Mouse (Mus musculus) adrenal gland, postnatal 10 days (tissue): Measurements from ENCODE around the gene Rasd1. TPM values are rescaled to one million over a fixed set of nuclear protein-coding genes. Genes with fewer than 3 reads are reported as not detected.
"Not testable (repeated sequence)": the region's sequence is repeated elsewhere in the genome, so short reads cannot be mapped to it uniquely, and the experiment has no call there.

Experiments used
- DNase-seq: peaks from one replicate; pipeline ENCODE4 v3.0.0; 2021; ENCODE audit warnings: mixed read lengths
- total RNA-seq, 2 experiments: library from RNA; stranded (reverse); gene quantifications; 2 replicates each; pipeline ENCODE4 v1.2.3; 2021

Gene Rasd1
- total RNA-seq, 2 experiments from 2014 or later: 36.7 to 62.2 TPM

GRCm38 (mm10) chr11:59960476-59961337 lies 4.0 kb downstream of the Rasd1 start:
- no peak for DNase-seq

- no peak for DNase-seq
Observed at GRCm38 (mm10) chr11:59959453-59959852, 5.3 kb downstream of the Rasd1 start.

GRCm38 (mm10) chr11:59956749-59957148 lies 8.0 kb downstream of the Rasd1 start:
- DNase-seq: no peak

- DNase-seq: no peak
Observed at GRCm38 (mm10) chr11:59952892-59953291, 11.9 kb downstream of the Rasd1 start.

GRCm38 (mm10) chr11:59948401-59948767 lies 16.4 kb downstream of the Rasd1 start:
- no peak for DNase-seq

GRCm38 (mm10) chr11:59947752-59948400 lies 16.9 kb downstream of the Rasd1 start, which contains the start of gene Med9:
Gene Med9 (plus strand): TSS chr11:59948206.
- peak; percentile 98 for DNase-seq

GRCm38 (mm10) chr11:59944855-59945254 lies 19.9 kb downstream of the Rasd1 start:
- DNase-seq: not testable (repeated sequence)

- DNase-seq: peak; percentile 82
Observed at GRCm38 (mm10) chr11:59941391-59941790, 23.4 kb downstream of the Rasd1 start.

GRCm38 (mm10) chr11:59940645-59941044 lies 24.1 kb downstream of the Rasd1 start:
- no peak for DNase-seq

GRCm38 (mm10) chr11:59939821-59940220 lies 24.9 kb downstream of the Rasd1 start:
- no peak for DNase-seq

GRCm38 (mm10) chr11:59937615-59938014 lies 27.1 kb downstream of the Rasd1 start:
- DNase-seq: peak; percentile 65

GRCm38 (mm10) chr11:59937023-59937422 lies 27.7 kb downstream of the Rasd1 start:
- peak; percentile 70 for DNase-seq

GRCm38 (mm10) chr11:59933943-59934342 lies 30.8 kb downstream of the Rasd1 start:
- DNase-seq: no peak

GRCm38 (mm10) chr11:59932560-59933337 lies 32.0 kb downstream of the Rasd1 start:
- DNase-seq: no peak

- no peak for DNase-seq
Observed at GRCm38 (mm10) chr11:59930031-59930430, 34.7 kb downstream of the Rasd1 start.

- no peak for DNase-seq
Observed at GRCm38 (mm10) chr11:59921265-59921664, 43.5 kb downstream of the Rasd1 start.

- DNase-seq: no peak
Observed at GRCm38 (mm10) chr11:59920331-59920730, 44.4 kb downstream of the Rasd1 start.

- DNase-seq: no peak
Observed at GRCm38 (mm10) chr11:59919401-59919800, 45.3 kb downstream of the Rasd1 start.

- no peak for DNase-seq
Observed at GRCm38 (mm10) chr11:59918014-59918413, 46.7 kb downstream of the Rasd1 start.

- DNase-seq: no peak
Observed at GRCm38 (mm10) chr11:59913702-59914101, 51.0 kb downstream of the Rasd1 start.
